Mouse (Mus musculus): ENCODE data around the gene Msi1. TPM values are rescaled to one million over a fixed set of nuclear protein-coding genes. Genes with fewer than 3 reads are reported as not detected.

The Msi1 gene
- total RNA-seq (2023): not detected in 2 replicates

DNA sequence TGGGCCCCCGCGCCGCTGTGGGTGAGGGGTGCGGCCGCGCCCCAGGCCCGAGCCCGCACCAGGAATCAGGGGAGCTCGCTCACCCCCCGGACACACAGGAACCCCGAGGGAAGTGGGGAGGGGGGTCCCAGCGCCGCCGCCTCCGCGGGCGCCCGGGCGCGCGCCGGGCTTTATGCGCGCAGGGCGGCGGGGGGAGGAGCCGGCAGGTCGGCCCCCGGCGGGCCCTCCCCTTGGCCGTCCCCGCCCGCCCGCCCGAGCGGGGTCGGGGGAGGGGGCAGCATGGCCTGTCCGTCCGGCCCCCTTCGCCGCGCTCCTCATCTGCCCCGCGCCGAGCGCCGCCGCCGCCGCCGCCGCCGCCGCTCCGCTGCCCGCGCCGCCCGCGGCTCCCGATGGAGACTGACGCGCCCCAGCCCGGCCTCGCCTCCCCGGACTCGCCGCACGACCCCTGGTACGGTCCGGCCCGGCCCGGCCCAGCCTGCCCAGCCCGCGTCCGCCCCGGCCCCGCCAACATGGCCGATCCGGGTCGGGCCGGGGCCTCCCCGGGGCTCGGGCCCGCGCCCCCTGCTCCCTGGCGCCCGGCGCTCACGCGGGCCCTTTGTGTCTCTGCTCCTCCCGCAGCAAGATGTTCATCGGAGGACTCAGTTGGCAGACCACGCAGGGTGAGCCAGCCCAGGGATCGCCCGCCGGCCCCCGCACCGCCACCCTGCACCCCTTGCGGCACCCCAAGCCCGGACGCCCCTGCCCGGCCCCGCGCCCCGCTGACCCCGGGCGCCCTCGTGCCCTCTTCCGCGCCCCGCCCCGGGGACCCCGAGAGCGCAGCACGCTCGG, at the start of gene Msi1:
TSS of gene Msi1 (plus strand) at position 241 of the 828 bp plus-strand sequence.

DNA sequence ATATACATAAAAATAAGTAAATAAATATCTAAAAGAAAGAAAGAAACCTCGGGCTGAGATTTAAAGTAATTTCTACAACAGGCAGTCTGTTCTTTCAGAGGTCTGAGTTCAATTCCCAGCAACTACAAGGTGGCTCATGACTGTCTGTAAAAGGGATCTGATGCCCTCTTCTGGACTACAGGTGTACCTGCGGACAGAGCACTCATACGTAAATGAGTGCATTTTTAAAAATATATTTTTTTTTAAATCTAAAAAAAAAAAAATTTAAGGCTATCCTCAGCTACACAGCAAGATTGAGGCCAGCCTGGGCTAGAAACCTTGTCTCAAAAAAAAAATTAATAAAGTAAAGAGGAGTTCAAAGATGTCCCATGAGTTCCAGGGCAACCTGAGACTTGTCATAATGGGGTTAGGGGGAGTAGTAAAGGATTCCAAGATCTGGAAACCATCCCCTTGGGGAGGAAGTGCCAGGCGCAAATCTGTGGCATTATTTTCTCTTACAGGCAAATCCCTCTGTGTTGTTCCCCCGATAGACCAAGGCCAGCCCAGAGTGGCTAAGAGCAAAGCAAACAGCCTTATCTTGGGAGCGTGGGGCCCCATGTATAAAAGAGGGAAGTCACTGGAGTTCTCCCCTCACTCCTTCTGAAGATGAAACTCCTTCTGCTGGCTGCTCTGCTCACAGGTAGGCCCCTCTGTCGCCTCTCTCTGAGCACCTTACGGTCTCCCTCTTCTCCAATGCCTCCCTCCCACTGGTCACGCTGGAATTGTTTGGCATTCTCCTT, 36.4 kb downstream of the Msi1 start, which contains the start of gene Pla2g1b:
TSS of gene Pla2g1b (plus strand) at position 621 of the 779 bp plus-strand sequence.

DNA sequence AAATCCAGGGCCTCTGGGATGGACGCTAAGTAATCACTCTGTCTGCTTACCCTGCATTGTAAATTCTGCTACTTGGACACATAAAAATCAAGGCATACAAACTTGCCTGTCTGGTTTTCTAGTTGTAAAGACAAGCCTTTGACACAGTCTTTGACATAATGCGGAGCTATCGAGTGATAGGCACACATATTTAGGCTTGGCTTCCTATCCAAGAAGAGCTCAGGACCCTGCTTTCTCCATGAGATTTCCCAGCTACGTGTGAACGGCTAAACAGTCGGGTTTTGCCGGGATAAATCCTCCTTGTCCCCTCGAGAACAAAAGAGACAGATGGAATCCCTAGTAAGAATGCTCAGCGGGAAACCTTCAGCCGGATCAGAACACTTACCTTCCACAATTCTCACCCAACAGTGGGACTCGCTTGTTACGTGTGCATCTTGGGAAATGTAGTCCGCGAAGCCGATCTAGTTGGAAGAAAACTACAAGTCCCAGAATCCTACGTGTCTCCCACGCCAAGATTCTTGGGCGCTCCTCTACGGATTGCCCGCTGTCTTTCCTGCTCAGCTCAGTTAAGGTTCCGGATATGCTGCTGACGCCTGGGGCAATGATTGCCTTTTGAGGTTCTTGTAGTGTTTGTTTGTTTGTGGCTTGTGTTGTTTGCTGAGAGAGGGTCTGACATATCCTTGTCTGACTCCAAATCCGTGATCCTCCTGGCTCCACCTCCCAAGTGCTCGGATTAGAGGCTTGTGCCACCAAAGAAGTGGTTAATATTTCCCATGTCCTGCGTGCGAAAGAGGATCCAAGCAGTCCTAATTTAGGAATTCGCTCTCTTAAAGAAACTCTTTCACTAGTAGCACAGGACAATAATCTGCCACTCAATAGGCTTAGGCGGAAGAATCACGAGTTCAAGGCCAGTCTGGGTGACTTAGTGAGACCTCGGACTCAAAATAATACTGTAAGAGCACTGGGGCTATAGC, 54.8 kb downstream of the Msi1 start, which contains the start of gene Sirt4:
TSS of gene Sirt4 (minus strand) at position 779 of the 974 bp plus-strand sequence.

Other genes with a start within 250 kb of the Msi1 start
- gene Cabp1, start 235.2 kb upstream of the Msi1 start, total RNA-seq (2023): not detected in 2 replicates
- gene Pop5, start 193.8 kb upstream of the Msi1 start, total RNA-seq (2023): 8.1 and 11.9 TPM in 2 replicates
- gene Rnf10, start 156.7 kb upstream of the Msi1 start, total RNA-seq (2023): 197 and 217 TPM in 2 replicates
- gene Coq5, start 149.9 kb upstream of the Msi1 start, total RNA-seq (2023): 7.1 and 13.0 TPM in 2 replicates
- gene Dynll1, start 128.6 kb upstream of the Msi1 start, total RNA-seq (2023): 149 and 192 TPM in 2 replicates
- gene Srsf9, start 102.4 kb upstream of the Msi1 start, total RNA-seq (2023): 43.0 and 57.0 TPM in 2 replicates
- 4.6 and 6.4 TPM in 2 replicates for gene Gatc, start 88.4 kb upstream of the Msi1 start, total RNA-seq (2023)
- 16.3 and 17.9 TPM in 2 replicates for gene Triap1, start 88.4 kb upstream of the Msi1 start, total RNA-seq (2023)
- 186 and 217 TPM in 2 replicates for gene Cox6a1, start 80.6 kb upstream of the Msi1 start, total RNA-seq (2023)
- gene Pla2g1b, start 36.7 kb downstream of the Msi1 start, total RNA-seq (2023): not detected in 2 replicates
- 1.4 and 6.7 TPM in 2 replicates for gene Sirt4, start 55.1 kb downstream of the Msi1 start, total RNA-seq (2023)
- gene Pxn, start 77.1 kb downstream of the Msi1 start, total RNA-seq (2023): 398 and 435 TPM in 2 replicates
- gene Rplp0, start 129.9 kb downstream of the Msi1 start, total RNA-seq (2023): 522 and 542 TPM in 2 replicates
- gene Gcn1l1, start 135.7 kb downstream of the Msi1 start, total RNA-seq (2023): 20.9 and 33.2 TPM in 2 replicates
- 65.3 and 65.9 TPM in 2 replicates for gene Rab35, start 202.3 kb downstream of the Msi1 start, total RNA-seq (2023)